8 mouse cellular contexts compared by ENCODE assay signal in genomic region chr6:91411369-91411981, GRCm38 (mm10). TPM values are rescaled to one million over a fixed set of nuclear protein-coding genes. Genes with fewer than 3 reads are reported as not detected.
DNase-seq lines count a peak whose midpoint lies in the region; TF ChIP-seq lines count a peak whose summit lies in the region.

No protein-coding gene starts in this region.

- TF ChIP-seq POLR2A in kidney, adult 2 months (IDR thresholded peaks at IDR 0.05; ENCODE audit: low read depth, low read length): no peak
- TF ChIP-seq POLR2A in spleen, adult 2 months (IDR thresholded peaks at IDR 0.05; ENCODE audit: low read depth, low read length): no peak

- under 1% methylated on average over 44 of the region's 47 CpGs for WGBS in kidney, adult 2 months
- under 1% methylated on average over 43 of the region's 47 CpGs for WGBS in midbrain, embryonic 10.5 days
- 1% methylated on average over 46 of the region's 47 CpGs for WGBS in spleen, adult 2 months

- peak overlapping the region; percentile 3; the same call in 1 of the 2 replicates for H3K4me3 ChIP-seq in kidney, adult 2 months (ENCODE audit: insufficient read depth, low read depth, low read length)
- peak overlapping the region; percentile 83 for H3K4me3 ChIP-seq in midbrain, embryonic 10.5 days
- no peak overlapping the region; the same call in 1 of the 2 replicates for H3K4me3 ChIP-seq in spleen, adult 2 months (ENCODE audit: extremely low read depth, insufficient read depth, insufficient read length)

- DNase-seq in heart, adult 11 months: peak; percentile 88
- DNase-seq in heart, postnatal 25 days (ENCODE audit: low spot score): no peak
- peak; percentile 87 for DNase-seq in embryo, embryonic 10 days (ENCODE audit: low spot score)
- DNase-seq in heart, adult 18-20 months: peak; percentile 19 to 76
- peak; percentile 80 for DNase-seq in kidney, adult 2 months
- DNase-seq in left cerebral cortex, postnatal 4 days: peak; percentile 81
- DNase-seq in midbrain, embryonic 10.5 days (ENCODE audit: low spot score): peak; percentile 81
- peak in 1 of 2 experiments; percentile 40 for DNase-seq in spleen, adult 2 months (ENCODE audit: low read depth in 1 of 2, low spot score in 2 of 2)

- peak; percentile 90 for TF ChIP-seq CTCF in kidney, adult 2 months (conservative IDR thresholded peaks at IDR 0.05; ENCODE audit: insufficient read depth, insufficient read length, low read depth, low read length)
- TF ChIP-seq CTCF in spleen, adult 2 months (IDR thresholded peaks at IDR 0.05; ENCODE audit: extremely low read depth, insufficient read depth, insufficient read length, insufficient replicate concordance): peak; percentile 84; the same call in 1 of the 2 replicates

- no peaks in the 10 kb centered on the region for H3K4me1 ChIP-seq in kidney, adult 2 months (ENCODE audit: control insufficient read depth, insufficient read depth, low read length)
- peaks cover 33% of the 10 kb centered on the region for H3K4me1 ChIP-seq in midbrain, embryonic 10.5 days
- H3K4me1 ChIP-seq in spleen, adult 2 months (ENCODE audit: control insufficient read depth, insufficient read depth, insufficient read length): peaks cover 2% of the 10 kb centered on the region; the same call in 1 of the 2 replicates

- intact Hi-C loops in heart, postnatal 25 days (cut with DNase I): loop anchor here (1.0 to 5.0 kb wide), 2 partner anchors 125 to 239 kb away; no protein-coding TSS in a partner anchor
- intact Hi-C loops in left cerebral cortex, postnatal 4 days (cut with DNase I): no loop called here

- no peak overlapping the region for H3K27ac ChIP-seq in kidney, adult 2 months (ENCODE audit: insufficient read depth, low read depth, low read length)
- peak overlapping the region; percentile 93 for H3K27ac ChIP-seq in midbrain, embryonic 10.5 days (replicated peaks)
- H3K27ac ChIP-seq in spleen, adult 2 months (ENCODE audit: insufficient read depth, low read length): no peak overlapping the region

- no peaks in the 10 kb centered on the region for H3K27me3 ChIP-seq in kidney, adult 2 months (replicated peaks; ENCODE audit: control insufficient read depth, insufficient read depth, low read length)
- peaks cover 94% of the 10 kb centered on the region for H3K27me3 ChIP-seq in midbrain, embryonic 10.5 days (ENCODE audit: low read depth, poor library complexity, severe bottlenecking)
- peaks cover 10% of the 10 kb centered on the region for H3K27me3 ChIP-seq in spleen, adult 2 months (ENCODE audit: control insufficient read depth, insufficient read depth, low read length)

- H3K36me3 ChIP-seq in kidney, adult 2 months (ENCODE audit: control insufficient read depth, insufficient read depth, low read length): no peaks in the 10 kb centered on the region
- H3K36me3 ChIP-seq in midbrain, embryonic 10.5 days: peaks cover 24% of the 10 kb centered on the region
- no peaks in the 10 kb centered on the region for H3K36me3 ChIP-seq in spleen, adult 2 months (ENCODE audit: control insufficient read depth, insufficient read depth, low read length)

- H3K9me3 ChIP-seq in midbrain, embryonic 10.5 days (replicated peaks): no peaks in the 10 kb centered on the region

RNA-seq across cellular contexts. Expression of gene Wnt7a, which starts 0.3 kb away (rescaled TPM):
- total RNA-seq in heart, postnatal 25 days (2021): not detected
- not detected for total RNA-seq in heart, adult 18-20 months (2021)
- 0.03 and 0.05 TPM in 2 replicates for polyA plus RNA-seq in kidney, adult 2 months (2012; rRNA removed)
- 10 to 100 TPM; 18.1 to 21.7 TPM for total RNA-seq in left cerebral cortex, postnatal 4 days (2021)
- polyA plus RNA-seq in midbrain, embryonic 10.5 days (2016; fragmentation: Nextera tagmentation; extraction: Ambion mirVana): 14.4 and 16.8 TPM in 2 replicates
- 1.6 and 1.7 TPM in 2 replicates for polyA plus RNA-seq in spleen, adult 2 months (2012; rRNA removed)

Comparison
In these comparisons a context has a peak if more than half of its experiments do, and no peak if none do; other contexts are left out.
1. RNA of gene Wnt7a, which starts 0.3 kb away (total RNA-seq): 18.1 to 21.7 TPM in left cerebral cortex, postnatal 4 days; not detected in heart, adult 18-20 months and not detected in heart, postnatal 25 days; every median in the first group is over 10 times any median in the second.